Mouse (Mus musculus) inflammation-experienced regulatory T-cells, adult 16 weeks (primary cell): ENCODE data around the gene Ubxn4. TPM values are rescaled to one million over a fixed set of nuclear protein-coding genes. Genes with fewer than 3 reads are reported as not detected.

Experiments
- polyA plus RNA-seq: library from polyadenylated mRNA; unstranded; fragments of 100-300 nt; shearing (Covaris generic); gene quantifications from one replicate; pipeline ENCODE4 v1.2.1, GENCODE M21; 2017

Ubxn4 gene
- polyA plus RNA-seq, result 121 TPM

DNA sequence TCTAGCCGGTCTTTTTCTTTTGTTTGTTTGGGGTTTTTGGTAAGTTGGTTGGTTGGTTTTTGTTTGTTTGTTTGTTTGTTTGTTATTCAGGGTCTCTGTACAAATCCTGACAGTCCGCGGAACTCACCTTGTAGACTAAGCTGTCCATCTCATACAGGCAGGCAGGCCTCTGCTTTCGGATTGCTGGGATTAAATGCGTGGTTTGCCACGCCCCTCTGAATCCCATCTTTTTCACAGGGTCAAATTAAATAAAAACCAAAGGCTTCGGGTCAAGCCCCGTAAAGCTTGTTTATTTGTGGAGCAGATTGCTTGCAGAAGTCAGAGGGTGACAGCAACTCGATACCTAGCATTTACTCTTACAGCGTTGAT, at the start of gene Ubxn4:
Gene Ubxn4 (plus strand): TSS at position 338 of the 369 bp plus-strand sequence.

DNA sequence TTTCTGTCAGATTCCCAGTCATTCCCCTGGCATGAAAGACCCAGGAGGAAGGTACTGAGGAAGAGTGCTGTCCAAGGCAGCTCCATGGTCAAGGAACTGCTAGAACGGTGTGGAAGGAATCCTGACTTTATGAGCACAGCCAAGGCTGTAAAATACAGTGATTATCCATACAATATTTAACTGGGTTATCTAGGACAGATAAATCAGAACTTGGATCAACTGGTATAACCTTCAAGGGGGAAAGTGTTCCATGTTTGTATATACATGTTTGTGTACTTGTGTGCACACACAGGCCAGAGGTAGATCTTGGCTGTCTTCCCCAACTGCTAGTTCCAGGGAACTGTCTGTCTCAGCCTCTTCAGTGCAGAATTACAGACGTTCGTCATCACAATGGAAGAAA, 84.5 kb downstream of the Ubxn4 start, which contains the start of gene Lct:
Gene Lct (minus strand): TSS at position 101 of the 400 bp plus-strand sequence.

Other genes starting within 250 kb of the Ubxn4 start
- 3.1 TPM for gene Zranb3, start 140.9 kb upstream of the Ubxn4 start, polyA plus RNA-seq
- gene R3hdm1, start 140.7 kb upstream of the Ubxn4 start, polyA plus RNA-seq, result 90.9 TPM
- 0.07 TPM for gene Lct, start 84.4 kb downstream of the Ubxn4 start, polyA plus RNA-seq
- gene Mcm6, start 115.7 kb downstream of the Ubxn4 start, polyA plus RNA-seq, result 183 TPM
- 207 TPM for gene Dars, start 173.4 kb downstream of the Ubxn4 start, polyA plus RNA-seq